Mouse (Mus musculus): ENCODE data around the gene Gm47985. TPM values are rescaled to one million over a fixed set of nuclear protein-coding genes. Genes with fewer than 3 reads are reported as not detected.
"Not testable (repeated sequence)": the region's sequence is repeated elsewhere in the genome, so short reads cannot be mapped to it uniquely, and the experiment has no call there.

Gm47985 gene
- 0.97 and 1.1 TPM in 2 replicates for polyA plus RNA-seq (2016; fragmentation: Nextera tagmentation; extraction: Ambion mirVana)

- H3K27ac ChIP-seq (replicated peaks); H3K27me3 ChIP-seq; H3K4me3 ChIP-seq: not testable (repeated sequence)
Measured at GRCm38 (mm10) chr1:151182266-151182665, at the start of gene Gm47985. Gene Gm47985 (plus strand): TSS chr1:151182537.

GRCm38 (mm10) chr1:151132686-151133085, 49.7 kb upstream of the Gm47985 start:
- Histone ChIP-seq H3K9ac (replicated peaks) (no peak overlapping the region), H3K27ac (replicated peaks) (no peak overlapping the region), H3K36me3 (no peaks in the 10 kb centered on the region), H3K4me3 (no peak overlapping the region), H3K27me3 (no peaks in the 10 kb centered on the region), H3K4me2 (replicated peaks) (no peak overlapping the region), H3K9me3 (no peaks in the 10 kb centered on the region), H3K4me1 (no peaks in the 10 kb centered on the region)
- no peak for ATAC-seq (ENCODE audit: low FRiP score, low read depth)
- WGBS, result 92% methylated on average over 7 of the region's 7 CpGs

More at GRCm38 (mm10) chr1:151182266-151182665, at the start of gene Gm47985:
- not testable (repeated sequence) for H3K4me2 ChIP-seq (replicated peaks); ATAC-seq (ENCODE audit: low FRiP score, low read depth); H3K9ac ChIP-seq (replicated peaks); H3K9me3 ChIP-seq; H3K36me3 ChIP-seq
- H3K4me1 ChIP-seq, result peaks cover 13% of the 10 kb centered on the region
- WGBS, result no CpG with 5 or more reads among the region's 7 CpGs

- ATAC-seq (ENCODE audit: low FRiP score, low read depth), result no peak
- no peaks in the 10 kb centered on the region for H3K27me3 ChIP-seq
- no peak overlapping the region for H3K4me3 ChIP-seq
- no peak overlapping the region for H3K9ac ChIP-seq (replicated peaks)
- H3K36me3 ChIP-seq, result no peaks in the 10 kb centered on the region
- no peaks in the 10 kb centered on the region for H3K4me1 ChIP-seq
- no peak overlapping the region for H3K4me2 ChIP-seq (replicated peaks)
- no peak overlapping the region for H3K27ac ChIP-seq (replicated peaks)
- no peaks in the 10 kb centered on the region for H3K9me3 ChIP-seq
- 83% methylated on average over 6 of the region's 6 CpGs for WGBS
Measured at GRCm38 (mm10) chr1:151138388-151138787, 43.9 kb upstream of the Gm47985 start.

GRCm38 (mm10) chr1:151140956-151141355, 41.4 kb upstream of the Gm47985 start:
- Histone ChIP-seq H3K4me1 (no peaks in the 10 kb centered on the region), H3K9me3 (no peaks in the 10 kb centered on the region), H3K9ac (replicated peaks) (no peak overlapping the region), H3K27ac (replicated peaks) (no peak overlapping the region), H3K4me2 (replicated peaks) (no peak overlapping the region), H3K36me3 (no peaks in the 10 kb centered on the region), H3K27me3 (no peaks in the 10 kb centered on the region), H3K4me3 (no peak overlapping the region)
- WGBS, result 63% methylated on average over 3 of the region's 3 CpGs
- ATAC-seq (ENCODE audit: low FRiP score, low read depth), result no peak

- H3K27me3 ChIP-seq, result no peaks in the 10 kb centered on the region
- no peaks in the 10 kb centered on the region for H3K36me3 ChIP-seq
- no peak overlapping the region for H3K4me2 ChIP-seq (replicated peaks)
- no peak overlapping the region for H3K27ac ChIP-seq (replicated peaks)
- no peak overlapping the region for H3K4me3 ChIP-seq
- H3K9me3 ChIP-seq, result no peaks in the 10 kb centered on the region
- ATAC-seq (ENCODE audit: low FRiP score, low read depth), result no peak
- H3K9ac ChIP-seq (replicated peaks), result no peak overlapping the region
- no peaks in the 10 kb centered on the region for H3K4me1 ChIP-seq
- WGBS, result 78% methylated on average over 6 of the region's 6 CpGs
Measured at GRCm38 (mm10) chr1:151144471-151145146, 37.7 kb upstream of the Gm47985 start.

GRCm38 (mm10) chr1:151147801-151148200, 34.5 kb upstream of the Gm47985 start:
- Histone ChIP-seq H3K27me3 (no peaks in the 10 kb centered on the region), H3K4me1 (no peaks in the 10 kb centered on the region), H3K9me3 (no peaks in the 10 kb centered on the region), H3K4me2 (replicated peaks) (no peak overlapping the region), H3K4me3 (no peak overlapping the region), H3K9ac (replicated peaks) (no peak overlapping the region), H3K36me3 (no peaks in the 10 kb centered on the region), H3K27ac (replicated peaks) (no peak overlapping the region)
- no peak for ATAC-seq (ENCODE audit: low FRiP score, low read depth)

- Histone ChIP-seq H3K9ac (replicated peaks) (no peak overlapping the region), H3K4me2 (replicated peaks) (no peak overlapping the region), H3K4me3 (no peak overlapping the region), H3K36me3 (no peaks in the 10 kb centered on the region), H3K27me3 (no peaks in the 10 kb centered on the region), H3K27ac (replicated peaks) (no peak overlapping the region), H3K4me1 (no peaks in the 10 kb centered on the region), H3K9me3 (no peaks in the 10 kb centered on the region)
- no peak for ATAC-seq (ENCODE audit: low FRiP score, low read depth)
- 91% methylated on average over 7 of the region's 7 CpGs for WGBS
Measured at GRCm38 (mm10) chr1:151150211-151150610, 32.1 kb upstream of the Gm47985 start.

GRCm38 (mm10) chr1:151151089-151151488, 31.2 kb upstream of the Gm47985 start:
- H3K9ac ChIP-seq (replicated peaks), result no peak overlapping the region
- no peak overlapping the region for H3K27ac ChIP-seq (replicated peaks)
- no peak for ATAC-seq (ENCODE audit: low FRiP score, low read depth)
- 0 out of 2 replicates have a peak, but pooled peaks cover 1% of the 10 kb centered on the region for H3K4me1 ChIP-seq
- WGBS, result 63% methylated on average over 2 of the region's 2 CpGs
- no peaks in the 10 kb centered on the region for H3K36me3 ChIP-seq
- no peaks in the 10 kb centered on the region for H3K9me3 ChIP-seq
- H3K27me3 ChIP-seq, result no peaks in the 10 kb centered on the region
- no peak overlapping the region for H3K4me2 ChIP-seq (replicated peaks)
- H3K4me3 ChIP-seq, result no peak overlapping the region

GRCm38 (mm10) chr1:151153056-151153652, 29.2 kb upstream of the Gm47985 start:
- no peak for ATAC-seq (ENCODE audit: low FRiP score, low read depth)
- Histone ChIP-seq H3K36me3 (no peaks in the 10 kb centered on the region), H3K4me2 (replicated peaks) (no peak overlapping the region), H3K9me3 (no peaks in the 10 kb centered on the region), H3K27me3 (no peaks in the 10 kb centered on the region), H3K4me1 (0 out of 2 replicates have a peak, but pooled peaks cover 8% of the 10 kb centered on the region), H3K9ac (replicated peaks) (no peak overlapping the region), H3K4me3 (no peak overlapping the region), H3K27ac (replicated peaks) (no peak overlapping the region)
- 90% methylated on average over 6 of the region's 6 CpGs for WGBS

GRCm38 (mm10) chr1:151154131-151154530, 28.2 kb upstream of the Gm47985 start:
- not testable (repeated sequence) for H3K4me2 ChIP-seq (replicated peaks); H3K4me3 ChIP-seq; H3K9ac ChIP-seq (replicated peaks); H3K27ac ChIP-seq (replicated peaks); H3K36me3 ChIP-seq; ATAC-seq (ENCODE audit: low FRiP score, low read depth); H3K9me3 ChIP-seq; H3K4me1 ChIP-seq; H3K27me3 ChIP-seq
- 92% methylated on average over 9 of the region's 9 CpGs for WGBS

- WGBS, result 94% methylated on average over 3 of the region's 3 CpGs
- Histone ChIP-seq H3K4me1 (0 out of 2 replicates have a peak, but pooled peaks cover 8% of the 10 kb centered on the region), H3K4me2 (replicated peaks) (no peak overlapping the region), H3K4me3 (no peak overlapping the region), H3K9ac (replicated peaks) (no peak overlapping the region), H3K27me3 (no peaks in the 10 kb centered on the region; the same call in 1 of the 2 replicates), H3K36me3 (no peaks in the 10 kb centered on the region), H3K27ac (replicated peaks) (no peak overlapping the region), H3K9me3 (no peaks in the 10 kb centered on the region)
- ATAC-seq (ENCODE audit: low FRiP score, low read depth), result no peak
Measured at GRCm38 (mm10) chr1:151156129-151156528, 26.2 kb upstream of the Gm47985 start.

GRCm38 (mm10) chr1:151156777-151157632, 25.3 kb upstream of the Gm47985 start:
- 0 out of 2 replicates have a peak, but pooled peaks cover 8% of the 10 kb centered on the region for H3K4me1 ChIP-seq
- no peak for ATAC-seq (ENCODE audit: low FRiP score, low read depth)

More at GRCm38 (mm10) chr1:151156777-151157632, 25.3 kb upstream of the Gm47985 start:
- Histone ChIP-seq H3K36me3 (no peaks in the 10 kb centered on the region), H3K27ac (replicated peaks) (no peak overlapping the region), H3K9me3 (no peaks in the 10 kb centered on the region), H3K27me3 (no peaks in the 10 kb centered on the region; the same call in 1 of the 2 replicates), H3K4me2 (replicated peaks) (no peak overlapping the region), H3K4me3 (no peak overlapping the region), H3K9ac (replicated peaks) (no peak overlapping the region)
- 83% methylated on average over 7 of the region's 7 CpGs for WGBS

All from midbrain, embryonic 12.5 days (tissue).